Mouse (Mus musculus) stomach, embryonic 14.5 days (tissue): ENCODE data around the gene Pdcd10. TPM values are rescaled to one million over a fixed set of nuclear protein-coding genes. Genes with fewer than 3 reads are reported as not detected.

ENCODE experiments used
- ATAC-seq: fragments of 200-750 bp; cut with Nextera tagmentation; 2 replicates; pipeline ENCODE4 v1.8.0; 2017; ENCODE audit warnings: low read depth, moderate TSS enrichment; ENCODE audit not compliant: insufficient number of reproducible peaks, insufficient read depth, low FRiP score
- H3K27ac ChIP-seq: fragments of 300-500 bp; sonication (generic); 2 replicates; pipeline ENCODE4 v1.5.1; 2014; ENCODE audit warnings: mild to moderate bottlenecking, low read length, moderate library complexity, mixed read lengths
- H3K27me3 ChIP-seq: fragments of 300-500 bp; sonication (generic); 2 replicates; pipeline ENCODE4 v1.6.1; 2014; ENCODE audit warnings: low read length, control low read depth, mixed read lengths; ENCODE audit not compliant: control insufficient read depth, insufficient read depth
- H3K36me3 ChIP-seq: fragments of 300-500 bp; sonication (generic); 2 replicates; pipeline ENCODE4 v1.6.1; 2014; ENCODE audit warnings: mild to moderate bottlenecking, control low read depth, low read length, moderate library complexity, mixed read lengths; ENCODE audit not compliant: control insufficient read depth, insufficient read depth
- H3K4me1 ChIP-seq: fragments of 300-500 bp; sonication (generic); 2 replicates; pipeline ENCODE4 v1.6.1; 2014; ENCODE audit warnings: low read length, control low read depth, mixed read lengths; ENCODE audit not compliant: control insufficient read depth, insufficient read depth
- H3K4me2 ChIP-seq: fragments of 300-500 bp; sonication (generic); replicated peaks from 2 replicates; pipeline ENCODE4 v1.6.1; 2014; ENCODE audit warnings: low read depth, low read length, control low read depth
- H3K4me3 ChIP-seq: fragments of 300-500 bp; sonication (generic); 2 replicates; pipeline ENCODE4 v1.5.1; 2014; ENCODE audit warnings: low read depth, low read length, control low read depth
- H3K9ac ChIP-seq: fragments of 300-500 bp; sonication (generic); replicated peaks from 2 replicates; pipeline ENCODE4 v1.6.1; 2014; ENCODE audit warnings: low read depth, mild to moderate bottlenecking, control low read depth, low read length, moderate library complexity, mixed read lengths
- H3K9me3 ChIP-seq: fragments of 300-500 bp; sonication (generic); 2 replicates; pipeline ENCODE4 v1.6.1; 2016; ENCODE audit warnings: low read depth, low read length, control low read depth; ENCODE audit not compliant: control insufficient read depth
- WGBS: fragments of 180-500 bp; shearing (Covaris S2); extraction: QIAGEN DNeasy Blood & Tissue Kit; methylation state at CpG from one replicate; pipeline ENCODE4 v1.1.7; 2014; 5-methylcytosine and 5-hydroxymethylcytosine counted together
- polyA plus RNA-seq: library from polyadenylated mRNA; unstranded; fragments of >200 nt; fragmentation: Nextera tagmentation; extraction: Ambion mirVana; gene quantifications from 2 replicates; pipeline ENCODE4 v1.2.1, GENCODE M21; 2014

The Pdcd10 gene
- polyA plus RNA-seq, 1 experiment from 2014 or later = 110 TPM

DNA sequence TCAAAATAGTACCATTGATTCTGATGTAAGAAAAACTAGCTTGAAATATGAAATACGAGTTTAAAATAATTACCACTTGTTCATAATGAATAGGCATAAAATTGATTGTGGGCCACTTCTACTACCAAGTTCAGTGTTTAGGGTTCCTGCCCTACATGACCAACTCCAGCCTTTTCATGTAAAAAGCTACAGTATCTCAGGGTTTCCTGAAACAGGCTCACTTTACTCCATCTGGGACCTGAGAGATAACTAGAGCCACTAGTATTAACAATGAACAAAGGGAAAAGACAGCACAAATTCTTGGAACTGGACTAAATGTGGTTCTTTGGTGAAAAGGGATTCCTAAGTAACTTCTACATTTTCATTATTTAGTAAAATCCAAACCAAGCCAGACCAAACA, 12.4 kb downstream of the Pdcd10 start:
- no peaks in the 10 kb centered on the region for H3K36me3 ChIP-seq
- H3K9ac ChIP-seq = no peak overlapping the region
- H3K4me3 ChIP-seq = no peak overlapping the region
- H3K27me3 ChIP-seq = no peaks in the 10 kb centered on the region
- WGBS = 90% methylated on average over 1 of the region's 1 CpGs
- ATAC-seq = no peak
- H3K4me1 ChIP-seq = no peaks in the 10 kb centered on the region
- no peaks in the 10 kb centered on the region for H3K9me3 ChIP-seq
- no peak overlapping the region for H3K27ac ChIP-seq
- no peak overlapping the region for H3K4me2 ChIP-seq

DNA sequence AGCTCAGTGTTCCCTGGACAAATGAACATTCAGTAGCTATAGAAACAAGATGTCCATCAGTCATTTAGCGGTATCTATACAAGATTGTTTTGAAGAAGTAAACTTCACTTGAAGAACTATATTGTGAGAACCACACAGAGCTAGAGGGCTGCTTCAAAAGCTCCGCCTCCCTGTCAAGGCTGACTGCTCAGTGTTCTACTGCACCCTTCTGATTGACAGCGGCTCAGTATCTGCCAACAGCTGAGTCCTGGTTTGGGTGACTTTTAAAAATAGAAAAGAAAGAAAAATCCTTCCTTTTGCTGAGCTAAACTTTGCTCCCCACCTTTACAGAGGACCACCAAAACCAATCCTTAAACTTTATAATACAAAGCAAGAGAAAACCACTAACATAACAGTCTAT, 13.8 kb downstream of the Pdcd10 start:
- 91% methylated on average over 3 of the region's 3 CpGs for WGBS
- Histone ChIP-seq H3K4me2 (no peak overlapping the region), H3K4me3 (no peak overlapping the region), H3K9ac (no peak overlapping the region), H3K27ac (no peak overlapping the region), H3K36me3 (no peaks in the 10 kb centered on the region), H3K9me3 (no peaks in the 10 kb centered on the region), H3K27me3 (no peaks in the 10 kb centered on the region), H3K4me1 (no peaks in the 10 kb centered on the region)
- ATAC-seq = no peak

GRCm38 (mm10) chr3:75541259-75541658, 15.4 kb downstream of the Pdcd10 start:
- no peaks in the 10 kb centered on the region; the same call in 1 of the 2 replicates for H3K36me3 ChIP-seq
- H3K27me3 ChIP-seq = no peaks in the 10 kb centered on the region
- no peaks in the 10 kb centered on the region for H3K9me3 ChIP-seq
- no peak overlapping the region for H3K4me2 ChIP-seq
- no peak for ATAC-seq
- no peak overlapping the region for H3K4me3 ChIP-seq
- no peaks in the 10 kb centered on the region for H3K4me1 ChIP-seq
- no peak overlapping the region for H3K27ac ChIP-seq
- 86% methylated on average over 4 of the region's 4 CpGs for WGBS
- H3K9ac ChIP-seq = no peak overlapping the region

- H3K9ac ChIP-seq = no peak overlapping the region
- H3K4me3 ChIP-seq = no peak overlapping the region
- H3K27me3 ChIP-seq = no peaks in the 10 kb centered on the region
- no peaks in the 10 kb centered on the region; the same call in 1 of the 2 replicates for H3K36me3 ChIP-seq
- H3K4me1 ChIP-seq = no peaks in the 10 kb centered on the region
- no peak overlapping the region for H3K27ac ChIP-seq
- no peak overlapping the region for H3K4me2 ChIP-seq
- WGBS = 70% methylated on average over 3 of the region's 3 CpGs
- no peaks in the 10 kb centered on the region for H3K9me3 ChIP-seq
- no peak for ATAC-seq
Measured at GRCm38 (mm10) chr3:75534045-75534834, 22.4 kb downstream of the Pdcd10 start.

GRCm38 (mm10) chr3:75531074-75531473, 25.6 kb downstream of the Pdcd10 start:
- 72% methylated on average over 3 of the region's 3 CpGs for WGBS
- H3K9ac ChIP-seq = no peak overlapping the region
- H3K27ac ChIP-seq = no peak overlapping the region
- H3K4me2 ChIP-seq = no peak overlapping the region
- no peaks in the 10 kb centered on the region for H3K4me1 ChIP-seq
- peaks cover 8% of the 10 kb centered on the region; the same call in 1 of the 2 replicates for H3K36me3 ChIP-seq
- no peaks in the 10 kb centered on the region for H3K27me3 ChIP-seq
- H3K4me3 ChIP-seq = no peak overlapping the region
- no peak for ATAC-seq
- H3K9me3 ChIP-seq = no peaks in the 10 kb centered on the region

DNA sequence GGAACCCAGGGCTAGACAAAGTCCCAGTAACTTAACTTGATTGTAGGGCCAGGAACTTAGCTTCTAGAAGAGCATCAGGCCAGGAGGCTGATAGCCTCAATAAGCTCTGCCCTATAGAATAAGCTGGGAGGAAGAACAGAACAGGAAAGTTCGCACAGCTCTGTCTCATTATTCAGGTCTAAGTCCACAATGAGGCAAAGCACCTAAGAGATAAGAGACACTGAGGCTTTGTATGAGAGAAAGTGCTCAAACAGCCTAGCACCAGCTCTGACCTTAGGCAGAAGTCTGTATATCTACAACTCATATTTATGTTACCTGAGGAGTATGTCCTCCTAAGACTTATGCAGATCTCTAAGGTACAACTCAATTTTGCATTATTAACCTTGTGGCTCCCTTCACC, 34.1 kb downstream of the Pdcd10 start:
- H3K27ac ChIP-seq = no peak overlapping the region
- no peaks in the 10 kb centered on the region for H3K9me3 ChIP-seq
- 80% methylated on average over 1 of the region's 1 CpGs for WGBS
- no peak for ATAC-seq
- no peak overlapping the region for H3K4me2 ChIP-seq
- peaks cover 20% of the 10 kb centered on the region; the same call in 1 of the 2 replicates for H3K36me3 ChIP-seq
- H3K27me3 ChIP-seq = no peaks in the 10 kb centered on the region
- no peak overlapping the region for H3K9ac ChIP-seq
- no peak overlapping the region for H3K4me3 ChIP-seq
- H3K4me1 ChIP-seq = no peaks in the 10 kb centered on the region

GRCm38 (mm10) chr3:75521314-75521713, 35.3 kb downstream of the Pdcd10 start:
- peaks cover 14% of the 10 kb centered on the region; the same call in 1 of the 2 replicates for H3K36me3 ChIP-seq
- H3K27ac ChIP-seq = no peak overlapping the region
- H3K4me1 ChIP-seq = no peaks in the 10 kb centered on the region
- H3K4me2 ChIP-seq = no peak overlapping the region
- no peak overlapping the region for H3K9ac ChIP-seq
- 88% methylated on average over 2 of the region's 2 CpGs for WGBS
- no peak for ATAC-seq
- H3K9me3 ChIP-seq = no peaks in the 10 kb centered on the region
- H3K4me3 ChIP-seq = no peak overlapping the region
- no peaks in the 10 kb centered on the region for H3K27me3 ChIP-seq

- Histone ChIP-seq H3K27ac (no peak overlapping the region), H3K36me3 (peaks cover 11% of the 10 kb centered on the region; the same call in 1 of the 2 replicates), H3K27me3 (no peaks in the 10 kb centered on the region), H3K9me3 (no peaks in the 10 kb centered on the region), H3K4me2 (no peak overlapping the region), H3K4me3 (no peak overlapping the region), H3K9ac (no peak overlapping the region), H3K4me1 (no peaks in the 10 kb centered on the region)
- ATAC-seq = no peak
- 78% methylated on average over 7 of the region's 7 CpGs for WGBS
Measured at GRCm38 (mm10) chr3:75517631-75518250, 38.9 kb downstream of the Pdcd10 start.
